Mouse (Mus musculus): ENCODE results near the gene Map1a.

DNA sequence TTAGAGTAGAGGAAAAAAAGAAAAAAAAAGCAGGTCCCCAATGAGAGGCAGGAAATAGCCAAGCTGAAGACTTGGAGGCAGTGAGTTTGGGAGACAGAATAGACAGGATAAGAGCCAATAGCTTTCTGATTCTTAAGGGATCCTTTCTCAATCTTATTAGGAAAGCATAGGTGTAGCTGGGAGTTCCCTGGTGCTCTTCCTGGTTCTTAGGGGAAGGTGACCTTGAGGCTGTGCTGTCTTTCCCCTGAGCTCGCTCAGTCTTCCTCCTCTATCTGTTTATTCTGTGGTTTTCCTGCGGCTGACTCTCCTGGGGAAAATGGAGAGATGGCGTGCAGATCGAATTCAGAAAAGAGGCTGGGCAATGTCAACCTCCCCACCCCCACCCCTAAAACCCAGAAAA lies 68.6 kb downstream of the Map1a start:
- no peak for TF ChIP-seq KAT2A (conservative IDR thresholded peaks at IDR 0.05; ENCODE audit: low read depth, low read length)
- no peak for TF ChIP-seq CTCF (IDR thresholded peaks at IDR 0.05 in 2 of 3, conservative IDR thresholded peaks at IDR 0.05 in 1 of 3; ENCODE audit: control insufficient read depth in 1 of 3, insufficient read depth in 1 of 3, low read depth in 2 of 3, low read length in 3 of 3, poor library complexity in 1 of 3, severe bottlenecking in 1 of 3)
- TF ChIP-seq SMC3 (IDR thresholded peaks at IDR 0.05; ENCODE audit: low read depth, low read length): no peak
- TF ChIP-seq CHD1 (IDR thresholded peaks at IDR 0.05; ENCODE audit: low read depth, low read length): no peak
- TF ChIP-seq ZMIZ1 (IDR thresholded peaks at IDR 0.05; ENCODE audit: low read depth, low read length): no peak
- TF ChIP-seq TCF12 (IDR thresholded peaks at IDR 0.05; ENCODE audit: low read depth, low read length): no peak
